Mouse (Mus musculus): ENCODE results near the gene Slc25a25. TPM values are rescaled to one million over a fixed set of nuclear protein-coding genes. Genes with fewer than 3 reads are reported as not detected.
A peak's percentile ranks its signal among the peaks of the same experiment; 100 is the strongest.

Slc25a25 gene
- polyA plus RNA-seq, 1 experiment from 2014 or later = 16.9 TPM

GRCm38 (mm10) chr2:32440164-32440563, 11.1 kb downstream of the Slc25a25 start:
- Histone ChIP-seq H3K4me2 (ENCODE audit: low read depth, low read length) (0 out of 2 replicates have a peak overlapping the region, but pooled peaks have one; percentile 16), H3K27me3 (ENCODE audit: control insufficient read depth, insufficient read depth, low read length) (no peaks in the 10 kb centered on the region), H3K36me3 (ENCODE audit: control insufficient read depth, insufficient read depth, low read length) (no peaks in the 10 kb centered on the region), H3K9ac (ENCODE audit: low read length) (peak overlapping the region; percentile 2; the same call in 1 of the 2 replicates), H3K27ac (ENCODE audit: low read length) (peak overlapping the region; percentile 72), H3K9me3 (replicated peaks; ENCODE audit: control insufficient read depth, low read length) (no peaks in the 10 kb centered on the region), H3K4me3 (replicated peaks; ENCODE audit: low read length) (no peak overlapping the region), H3K4me1 (ENCODE audit: control insufficient read depth, insufficient read depth, low read length) (peaks cover 16% of the 10 kb centered on the region)
- ATAC-seq (ENCODE audit: insufficient read depth, low FRiP score) = 0 out of 2 replicates have a peak, but pooled peaks have one; percentile 51
- 34% methylated on average over 2 of the region's 2 CpGs for WGBS

- H3K9ac ChIP-seq (ENCODE audit: low read length) = no peak overlapping the region
- H3K4me3 ChIP-seq (replicated peaks; ENCODE audit: low read length) = no peak overlapping the region
- H3K4me2 ChIP-seq (ENCODE audit: low read depth, low read length) = no peak overlapping the region
- peaks cover 16% of the 10 kb centered on the region for H3K4me1 ChIP-seq (ENCODE audit: control insufficient read depth, insufficient read depth, low read length)
- no peaks in the 10 kb centered on the region for H3K36me3 ChIP-seq (ENCODE audit: control insufficient read depth, insufficient read depth, low read length)
- ATAC-seq (ENCODE audit: insufficient read depth, low FRiP score) = no peak
- no peak overlapping the region; the same call in 1 of the 2 replicates for H3K27ac ChIP-seq (ENCODE audit: low read length)
- 42% methylated on average over 6 of the region's 6 CpGs for WGBS
- no peaks in the 10 kb centered on the region for H3K9me3 ChIP-seq (replicated peaks; ENCODE audit: control insufficient read depth, low read length)
- H3K27me3 ChIP-seq (ENCODE audit: control insufficient read depth, insufficient read depth, low read length) = no peaks in the 10 kb centered on the region
Observed at GRCm38 (mm10) chr2:32439177-32439576, 12.1 kb downstream of the Slc25a25 start.

- no peaks in the 10 kb centered on the region for H3K27me3 ChIP-seq (ENCODE audit: control insufficient read depth, insufficient read depth, low read length)
Observed at GRCm38 (mm10) chr2:32438733-32439132, 12.5 kb downstream of the Slc25a25 start.

GRCm38 (mm10) chr2:32437612-32438166, 13.6 kb downstream of the Slc25a25 start:
- Histone ChIP-seq H3K4me2 (ENCODE audit: low read depth, low read length) (no peak overlapping the region), H3K9me3 (replicated peaks; ENCODE audit: control insufficient read depth, low read length) (no peaks in the 10 kb centered on the region), H3K36me3 (ENCODE audit: control insufficient read depth, insufficient read depth, low read length) (no peaks in the 10 kb centered on the region), H3K4me3 (replicated peaks; ENCODE audit: low read length) (no peak overlapping the region), H3K4me1 (ENCODE audit: control insufficient read depth, insufficient read depth, low read length) (peaks cover 16% of the 10 kb centered on the region), H3K27ac (ENCODE audit: low read length) (peak overlapping the region; percentile 38; the same call in 1 of the 2 replicates), H3K27me3 (ENCODE audit: control insufficient read depth, insufficient read depth, low read length) (no peaks in the 10 kb centered on the region), H3K9ac (ENCODE audit: low read length) (0 out of 2 replicates have a peak overlapping the region, but pooled peaks have one; percentile 2)
- 77% methylated on average over 2 of the region's 2 CpGs for WGBS
- no peak for ATAC-seq (ENCODE audit: insufficient read depth, low FRiP score)

More at GRCm38 (mm10) chr2:32438733-32439132, 12.5 kb downstream of the Slc25a25 start:
- H3K9me3 ChIP-seq (replicated peaks; ENCODE audit: control insufficient read depth, low read length) = no peaks in the 10 kb centered on the region
- H3K9ac ChIP-seq (ENCODE audit: low read length) = no peak overlapping the region
- 86% methylated on average over 3 of the region's 3 CpGs for WGBS
- no peak for ATAC-seq (ENCODE audit: insufficient read depth, low FRiP score)
- H3K4me3 ChIP-seq (replicated peaks; ENCODE audit: low read length) = no peak overlapping the region
- H3K27ac ChIP-seq (ENCODE audit: low read length) = no peak overlapping the region
- no peak overlapping the region for H3K4me2 ChIP-seq (ENCODE audit: low read depth, low read length)
- H3K36me3 ChIP-seq (ENCODE audit: control insufficient read depth, insufficient read depth, low read length) = no peaks in the 10 kb centered on the region
- H3K4me1 ChIP-seq (ENCODE audit: control insufficient read depth, insufficient read depth, low read length) = peaks cover 16% of the 10 kb centered on the region

- peak; percentile 37; the same call in 1 of the 2 replicates for ATAC-seq (ENCODE audit: insufficient read depth, low FRiP score)
- Histone ChIP-seq H3K4me1 (ENCODE audit: control insufficient read depth, insufficient read depth, low read length) (peaks cover 16% of the 10 kb centered on the region), H3K9ac (ENCODE audit: low read length) (0 out of 2 replicates have a peak overlapping the region, but pooled peaks have one; percentile 2), H3K36me3 (ENCODE audit: control insufficient read depth, insufficient read depth, low read length) (no peaks in the 10 kb centered on the region), H3K4me3 (replicated peaks; ENCODE audit: low read length) (no peak overlapping the region), H3K9me3 (replicated peaks; ENCODE audit: control insufficient read depth, low read length) (no peaks in the 10 kb centered on the region), H3K27me3 (ENCODE audit: control insufficient read depth, insufficient read depth, low read length) (no peaks in the 10 kb centered on the region), H3K4me2 (ENCODE audit: low read depth, low read length) (no peak overlapping the region), H3K27ac (ENCODE audit: low read length) (peak overlapping the region; percentile 39; the same call in 1 of the 2 replicates)
- WGBS = 66% methylated on average over 3 of the region's 3 CpGs
Observed at GRCm38 (mm10) chr2:32436686-32437372, 14.4 kb downstream of the Slc25a25 start.

GRCm38 (mm10) chr2:32430701-32431676, 20.3 kb downstream of the Slc25a25 start:
- Histone ChIP-seq H3K9me3 (replicated peaks; ENCODE audit: control insufficient read depth, low read length) (no peaks in the 10 kb centered on the region), H3K4me1 (ENCODE audit: control insufficient read depth, insufficient read depth, low read length) (peaks cover 36% of the 10 kb centered on the region), H3K4me3 (replicated peaks; ENCODE audit: low read length) (peak overlapping the region; percentile 44), H3K27ac (ENCODE audit: low read length) (peak overlapping the region; percentile 73), H3K36me3 (ENCODE audit: control insufficient read depth, insufficient read depth, low read length) (no peaks in the 10 kb centered on the region), H3K9ac (ENCODE audit: low read length) (peak overlapping the region; percentile 70), H3K4me2 (ENCODE audit: low read depth, low read length) (peak overlapping the region; percentile 72), H3K27me3 (ENCODE audit: control insufficient read depth, insufficient read depth, low read length) (no peaks in the 10 kb centered on the region)
- WGBS = 11% methylated on average over 18 of the region's 18 CpGs
- ATAC-seq (ENCODE audit: insufficient read depth, low FRiP score) = peak; percentile 79; the same call in 1 of the 2 replicates

- no peak overlapping the region for H3K9ac ChIP-seq (ENCODE audit: low read length)
- H3K27ac ChIP-seq (ENCODE audit: low read length) = peak overlapping the region; percentile 90
- no peak overlapping the region for H3K4me3 ChIP-seq (replicated peaks; ENCODE audit: low read length)
- no peaks in the 10 kb centered on the region for H3K9me3 ChIP-seq (replicated peaks; ENCODE audit: control insufficient read depth, low read length)
- H3K36me3 ChIP-seq (ENCODE audit: control insufficient read depth, insufficient read depth, low read length) = no peaks in the 10 kb centered on the region
- ATAC-seq (ENCODE audit: insufficient read depth, low FRiP score) = no peak
- H3K27me3 ChIP-seq (ENCODE audit: control insufficient read depth, insufficient read depth, low read length) = no peaks in the 10 kb centered on the region
- WGBS = 66% methylated on average over 4 of the region's 4 CpGs
- H3K4me2 ChIP-seq (ENCODE audit: low read depth, low read length) = no peak overlapping the region
- peaks cover 49% of the 10 kb centered on the region for H3K4me1 ChIP-seq (ENCODE audit: control insufficient read depth, insufficient read depth, low read length)
Observed at GRCm38 (mm10) chr2:32429215-32429891, 21.9 kb downstream of the Slc25a25 start.

- peaks cover 54% of the 10 kb centered on the region for H3K4me1 ChIP-seq (ENCODE audit: control insufficient read depth, insufficient read depth, low read length)
- H3K9ac ChIP-seq (ENCODE audit: low read length) = peak overlapping the region; percentile 10
Observed at GRCm38 (mm10) chr2:32428262-32428722, 23.0 kb downstream of the Slc25a25 start.

More at GRCm38 (mm10) chr2:32428262-32428722, 23.0 kb downstream of the Slc25a25 start:
- H3K4me3 ChIP-seq (replicated peaks; ENCODE audit: low read length) = peak overlapping the region; percentile 18
- 31% methylated on average over 8 of the region's 8 CpGs for whole genome bisulfite sequencing
- H3K27me3 ChIP-seq (ENCODE audit: control insufficient read depth, insufficient read depth, low read length) = no peaks in the 10 kb centered on the region
- H3K4me2 ChIP-seq (ENCODE audit: low read depth, low read length) = peak overlapping the region; percentile 20
- H3K9me3 ChIP-seq (replicated peaks; ENCODE audit: control insufficient read depth, low read length) = no peaks in the 10 kb centered on the region
- no peaks in the 10 kb centered on the region for H3K36me3 ChIP-seq (ENCODE audit: control insufficient read depth, insufficient read depth, low read length)
- ATAC-seq (ENCODE audit: insufficient read depth, low FRiP score) = peak; percentile 85
- H3K27ac ChIP-seq (ENCODE audit: low read length) = peak overlapping the region; percentile 90
